Mouse (Mus musculus) heart, adult 2 months (tissue): ENCODE data around the gene Usp34.

Source experiments
- CTCF ChIP-seq: fragments of 200-600 bp; IDR thresholded peaks from 2 replicates; pipeline ENCODE4 v1.8.1; 2022; ENCODE audit warnings: antibody characterized with exemption, mild to moderate bottlenecking, moderate library complexity
- EP300 ChIP-seq: fragments of 200-500 bp; IDR thresholded peaks from 2 replicates; pipeline ENCODE4 v1.6.1; 2011; ENCODE audit warnings: low read depth, low read length, control low read depth; ENCODE audit not compliant: insufficient read depth
- POLR2A ChIP-seq: fragments of 200-500 bp; IDR thresholded peaks from 2 replicates; pipeline ENCODE4 v1.6.1; 2011; ENCODE audit warnings: mild to moderate bottlenecking, low read depth, low read length, control low read depth; ENCODE audit not compliant: insufficient read depth

- TF ChIP-seq POLR2A (no peak), CTCF (no peak), EP300 (no peak)
These were observed 183.3 kb downstream of the Usp34 start for GRCm38 (mm10) chr11:23489955-23490354.
